Mouse (Mus musculus): ENCODE results near the gene Rps6. TPM values are rescaled to one million over a fixed set of nuclear protein-coding genes. Genes with fewer than 3 reads are reported as not detected.

Gene Rps6
- polyA plus RNA-seq, 1 experiment: 2,131 TPM

DNA sequence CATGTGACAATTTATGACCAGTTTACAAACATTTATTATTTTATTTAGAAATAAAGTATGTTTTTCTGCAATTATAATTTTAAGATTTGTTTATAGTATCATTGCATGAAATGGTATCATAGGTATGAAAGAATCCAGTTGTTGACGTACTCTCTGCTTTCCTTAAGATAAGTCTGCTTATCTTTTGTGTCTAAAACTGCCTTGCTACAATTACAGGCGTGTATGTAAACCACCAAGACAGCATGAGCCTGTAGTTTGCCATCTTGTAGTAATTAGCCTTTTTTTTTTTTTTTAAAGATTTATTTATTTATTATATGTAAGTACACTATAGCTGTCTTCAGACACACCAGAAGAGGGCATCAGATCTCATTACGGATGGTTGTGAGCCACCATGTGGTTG is 42.4 kb downstream of the Rps6 start:
- Histone ChIP-seq H3K4me3 (no peak overlapping the region), H3K36me3 (ENCODE audit: control insufficient read depth, insufficient read depth) (peaks cover 14% of the 10 kb centered on the region), H3K27me3 (ENCODE audit: control insufficient read depth, insufficient read depth, insufficient read length) (no peaks in the 10 kb centered on the region), H3K79me2 (ENCODE audit: control insufficient read depth, insufficient read depth) (no peaks in the 10 kb centered on the region), H3K4me2 (ENCODE audit: low read depth) (no peak overlapping the region), H3ac (ENCODE audit: control insufficient read depth, insufficient read length) (no peak overlapping the region)
- TF ChIP-seq REST (IDR thresholded peaks at IDR 0.05; ENCODE audit: insufficient read depth, insufficient read length) (no peak), E2F4 (IDR thresholded peaks at IDR 0.05; ENCODE audit: insufficient read depth) (no peak), CEBPB (IDR thresholded peaks at IDR 0.05; ENCODE audit: insufficient read depth, poor library complexity, severe bottlenecking) (no peak), MYOD1 (IDR thresholded peaks at IDR 0.05; ENCODE audit: control insufficient read depth in 1 of 3, insufficient read length in 2 of 3, low read depth in 2 of 3) (no peak), POLR2AphosphoS2 (IDR thresholded peaks at IDR 0.05; ENCODE audit: insufficient read length, low read depth) (no peak), TCF3 (IDR thresholded peaks at IDR 0.05; ENCODE audit: insufficient read length, low read depth) (no peak)

GRCm38 (mm10) chr4:86810604-86811003 is 46.6 kb downstream of the Rps6 start:
- no peak overlapping the region for H3ac ChIP-seq (ENCODE audit: control insufficient read depth, insufficient read length)
- H3K4me3 ChIP-seq: no peak overlapping the region
- H3K36me3 ChIP-seq (ENCODE audit: control insufficient read depth, insufficient read depth): peaks cover 22% of the 10 kb centered on the region
- H3K27me3 ChIP-seq (ENCODE audit: control insufficient read depth, insufficient read depth, insufficient read length): no peaks in the 10 kb centered on the region
- no peaks in the 10 kb centered on the region for H3K79me2 ChIP-seq (ENCODE audit: control insufficient read depth, insufficient read depth)
- no peak for TF ChIP-seq CEBPB (IDR thresholded peaks at IDR 0.05; ENCODE audit: insufficient read depth, poor library complexity, severe bottlenecking)
- TF ChIP-seq USF1 (IDR thresholded peaks at IDR 0.05; ENCODE audit: low read depth): no peak
- TF ChIP-seq REST (IDR thresholded peaks at IDR 0.05; ENCODE audit: insufficient read depth, insufficient read length): no peak
- no peak for TF ChIP-seq MAX (IDR thresholded peaks at IDR 0.05; ENCODE audit: low read depth)
- TF ChIP-seq TCF12 (IDR thresholded peaks at IDR 0.05; ENCODE audit: insufficient read depth, poor library complexity, severe bottlenecking): no peak
- no peak for TF ChIP-seq SRF (IDR thresholded peaks at IDR 0.05; ENCODE audit: control insufficient read depth, insufficient read length, low read depth)
- H3K4me2 ChIP-seq (ENCODE audit: low read depth): no peak overlapping the region

Other genes with a start within 250 kb of the Rps6 start
- 3.3 TPM for gene Haus6, start 245.4 kb downstream of the Rps6 start, polyA plus RNA-seq (2012; fragmentation: generic; extraction: Trizol)
- gene Plin2, start 187.4 kb downstream of the Rps6 start, polyA plus RNA-seq (2012; fragmentation: generic; extraction: Trizol): 247 TPM
- gene Dennd4c, start 108.9 kb downstream of the Rps6 start, polyA plus RNA-seq (2012; fragmentation: generic; extraction: Trizol): 2.5 TPM
- gene Acer2, start 17.0 kb upstream of the Rps6 start, polyA plus RNA-seq (2012; fragmentation: generic; extraction: Trizol): 0.01 TPM